11 mouse cellular contexts compared by ENCODE assay signal in genomic region chr10:59936058-59936856, GRCm38 (mm10). TPM values are rescaled to one million over a fixed set of nuclear protein-coding genes. Genes with fewer than 3 reads are reported as not detected.
A peak's percentile ranks its signal among the peaks of the same experiment; 100 is the strongest.
DNase-seq lines count a peak whose midpoint lies in the region; ATAC-seq and TF ChIP-seq lines count a peak whose summit lies in the region.
"Had no signal": no experiment of that assay in that cellular context is flagged by ENCODE, and none has a peak within 500 bp of the region (broad histone marks: within the 10 kb centered on the region; RNA-seq: fewer than 3 reads in every experiment).

No protein-coding gene starts in this region.

- H3K36me3 ChIP-seq in lung, embryonic 16.5 days (ENCODE audit: control insufficient read depth, insufficient read depth, low read length): no peaks in the 10 kb centered on the region

- H3K4me3 ChIP-seq in gastrocnemius, adult 2 months: no peak overlapping the region
- no peak overlapping the region for H3K4me3 ChIP-seq in lung, embryonic 16.5 days (ENCODE audit: low read length)
- H3K4me3 ChIP-seq: left cerebral cortex, adult 2 months had no signal

- H3K4me2 ChIP-seq in lung, embryonic 16.5 days (ENCODE audit: low read depth, low read length): no peak overlapping the region

- no peaks in the 10 kb centered on the region for H3K27me3 ChIP-seq in lung, embryonic 16.5 days (ENCODE audit: control insufficient read depth, insufficient read depth, low read depth, low read length)

- H3K4me1 ChIP-seq in lung, embryonic 16.5 days (replicated peaks; ENCODE audit: control insufficient read depth, insufficient read depth, low read length): no peaks in the 10 kb centered on the region

- WGBS in lung, embryonic 16.5 days: 44% methylated on average over 8 of the region's 8 CpGs

- H3K9me3 ChIP-seq in lung, embryonic 16.5 days (ENCODE audit: control insufficient read depth, low read length): no peaks in the 10 kb centered on the region

- no peak overlapping the region for H3K9ac ChIP-seq in lung, embryonic 16.5 days (ENCODE audit: low read length)

- intact Hi-C loops in gastrocnemius, adult 2 months (cut with DNase I): no loop called here
- intact Hi-C loops in gastrocnemius, postnatal 14 days (cut with DNase I; ENCODE audit: low total_unique reads): loop anchor here (5.0 kb wide), 1 partner anchor 44 kb away; no protein-coding TSS in a partner anchor

- DNase-seq in gastrocnemius, adult 2 months: peak; percentile 13
- no peak for DNase-seq in gastrocnemius, postnatal 25 days
- DNase-seq in lung, postnatal 25 days (ENCODE audit: low spot score): no peak
- peak; percentile 71 for DNase-seq in embryo, embryonic 10.5 days (ENCODE audit: low spot score)
- no peak for DNase-seq in layer of hippocampus, postnatal 14 days (ENCODE audit: low spot score in 2 of 2)
- no peak for DNase-seq in gastrocnemius, postnatal 14 days
- DNase-seq: adrenal gland, adult 8-10 months; cerebellum, adult 8-10 months had no signal

- TF ChIP-seq CTCF in gastrocnemius, adult 2 months (IDR thresholded peaks at IDR 0.05): no peak

- no peak overlapping the region for H3K27ac ChIP-seq in gastrocnemius, adult 2 months
- no peak overlapping the region for H3K27ac ChIP-seq in lung, embryonic 16.5 days (ENCODE audit: low read length)
- H3K27ac ChIP-seq: left cerebral cortex, adult 2 months had no signal

- ATAC-seq in lung, embryonic 16.5 days (ENCODE audit: low read depth): peak; percentile 29; the same call in 1 of the 2 replicates
- ATAC-seq in megakaryocyte, adult 5-6 weeks (ENCODE audit: poor library complexity, severe bottlenecking): peak; percentile 59

RNA-seq across cellular contexts. Expression of gene Ddit4, which starts 15.4 kb away (rescaled TPM):
- 100 to 1,000 TPM in 1 of 2 experiments, 10 to 100 TPM in 1; 15.4 to 183 TPM for total RNA-seq in gastrocnemius, adult 2 months (2021)
- total RNA-seq in gastrocnemius, postnatal 25 days (2021): 10 to 100 TPM in 1 of 2 experiments, 1 to 10 TPM in 1; 8.6 to 11.4 TPM
- 36.3 and 39.3 TPM in 2 replicates for polyA plus RNA-seq in lung, embryonic 16.5 days (2015; fragmentation: Nextera tagmentation; extraction: Ambion mirVana)
- 2.2 and 2.4 TPM in 2 replicates for total RNA-seq in megakaryocyte, adult 5-6 weeks (2015)
- total RNA-seq in megakaryocyte, adult 5-6 weeks (2017): 0.94 and 1.2 TPM in 2 replicates
- 100 to 1,000 TPM in 1 of 2 experiments, 10 to 100 TPM in 1; 99.5 to 106 TPM for total RNA-seq in layer of hippocampus, postnatal 14 days (2021)
- 10 to 100 TPM; 15.4 to 70.6 TPM for total RNA-seq in gastrocnemius, postnatal 14 days (2021)

RNA-seq across cellular contexts. Expression of gene Dnajb12, which starts 56.9 kb away (rescaled TPM):
- total RNA-seq in gastrocnemius, adult 2 months (2021): 10 to 100 TPM; 60.4 to 77.5 TPM
- total RNA-seq in gastrocnemius, postnatal 25 days (2021): 10 to 100 TPM; 49.4 to 49.8 TPM
- polyA plus RNA-seq in lung, embryonic 16.5 days (2015; fragmentation: Nextera tagmentation; extraction: Ambion mirVana): 24.2 and 27.1 TPM in 2 replicates
- total RNA-seq in megakaryocyte, adult 5-6 weeks (2015): 21.9 and 26.0 TPM in 2 replicates
- 17.3 and 18.5 TPM in 2 replicates for total RNA-seq in megakaryocyte, adult 5-6 weeks (2017)
- total RNA-seq in layer of hippocampus, postnatal 14 days (2021): 10 to 100 TPM; 48.0 to 50.1 TPM
- 10 to 100 TPM; 45.5 to 47.5 TPM for total RNA-seq in gastrocnemius, postnatal 14 days (2021)

Comparison
In these comparisons a context has a peak if more than half of its experiments do, and no peak if none do; other contexts are left out.
1. DNase-seq: peak in gastrocnemius, adult 2 months (single experiment) and embryo, embryonic 10.5 days (single experiment); none in gastrocnemius, postnatal 25 days (single experiment), lung, postnatal 25 days (single experiment), layer of hippocampus, postnatal 14 days (0 of 2) and gastrocnemius, postnatal 14 days (single experiment).